In the genomic region with DNA sequence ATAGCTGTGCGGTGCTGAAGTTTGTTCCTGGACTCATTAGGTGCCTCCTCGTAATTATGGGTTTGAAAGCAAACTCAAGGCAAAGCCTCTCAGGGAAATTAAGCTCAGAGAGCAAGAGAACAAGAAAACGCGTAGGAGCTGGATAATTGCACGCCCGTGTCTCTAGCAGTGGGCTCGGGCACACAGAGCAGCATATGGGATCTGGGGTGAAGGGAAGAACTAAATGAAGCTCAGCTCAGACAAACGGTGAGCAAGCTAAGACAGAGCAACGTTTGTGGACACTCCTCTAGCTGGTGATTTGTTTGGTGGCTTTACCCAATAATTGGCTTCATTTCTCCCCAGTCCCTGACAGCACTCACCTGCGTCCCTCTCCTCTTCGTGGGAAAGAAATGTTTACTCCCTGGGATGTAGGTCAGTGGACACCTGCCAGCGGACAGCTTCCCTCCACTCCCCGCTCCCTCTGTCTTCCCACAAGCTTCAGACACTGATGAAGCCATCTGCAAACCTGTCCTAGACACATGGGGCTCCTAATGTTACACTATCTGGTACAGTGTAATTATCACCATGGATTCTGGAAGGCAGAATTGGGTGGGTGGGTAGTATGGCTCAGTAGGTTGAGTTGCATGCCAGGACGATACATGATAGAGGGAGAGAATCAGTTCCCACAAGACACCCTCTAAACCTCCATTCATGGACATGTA, we compare ENCODE assay signal across 23 mouse cellular contexts. TPM values are rescaled to one million over a fixed set of nuclear protein-coding genes. Genes with fewer than 3 reads are reported as not detected.
DNase-seq lines count a peak whose midpoint lies in the region; ATAC-seq lines count a peak whose summit lies in the region.
"Had no signal": no experiment of that assay in that cellular context is flagged by ENCODE, and none has a peak within 500 bp of the region (broad histone marks: within the 10 kb centered on the region; RNA-seq: fewer than 3 reads in every experiment).

No protein-coding gene starts in this region.

- no peak overlapping the region for H3K4me3 ChIP-seq in limb, embryonic 10.5 days
- H3K4me3 ChIP-seq: embryonic facial prominence, embryonic 15.5 days; hindbrain, embryonic 12.5 days; limb, embryonic 13.5 days; liver, embryonic 13.5 days; lung, embryonic 15.5 days; midbrain, embryonic 10.5 days; stomach, embryonic 15.5 days had no signal

- ATAC-seq in frontal cortex, adult (ENCODE audit: low TSS enrichment): peak; percentile 81

- H3K36me3 ChIP-seq in limb, embryonic 10.5 days: no peaks in the 10 kb centered on the region
- H3K36me3 ChIP-seq: embryonic facial prominence, embryonic 15.5 days; hindbrain, embryonic 12.5 days; limb, embryonic 13.5 days; liver, embryonic 13.5 days; lung, embryonic 15.5 days; midbrain, embryonic 10.5 days; stomach, embryonic 15.5 days had no signal

- WGBS in limb, embryonic 10.5 days: 70% methylated on average over 14 of the region's 14 CpGs

- intact Hi-C loops in heart, postnatal 36 days (cut with DNase I): no loop called here

- H3K4me1 ChIP-seq in limb, embryonic 10.5 days: peaks cover 41% of the 10 kb centered on the region
- H3K4me1 ChIP-seq: embryonic facial prominence, embryonic 15.5 days; hindbrain, embryonic 12.5 days; liver, embryonic 13.5 days; midbrain, embryonic 10.5 days; stomach, embryonic 15.5 days had no signal

- no peaks in the 10 kb centered on the region for H3K9me3 ChIP-seq in limb, embryonic 10.5 days (replicated peaks)
- H3K9me3 ChIP-seq: embryonic facial prominence, embryonic 15.5 days; hindbrain, embryonic 12.5 days; limb, embryonic 13.5 days; liver, embryonic 13.5 days; lung, embryonic 15.5 days; midbrain, embryonic 10.5 days; stomach, embryonic 15.5 days had no signal

- no peaks in the 10 kb centered on the region for H3K27me3 ChIP-seq in limb, embryonic 10.5 days (ENCODE audit: low read depth, poor library complexity, severe bottlenecking)
- H3K27me3 ChIP-seq: embryonic facial prominence, embryonic 15.5 days; hindbrain, embryonic 12.5 days; limb, embryonic 13.5 days; liver, embryonic 13.5 days; lung, embryonic 15.5 days; stomach, embryonic 15.5 days had no signal

- no peak overlapping the region for H3K27ac ChIP-seq in limb, embryonic 10.5 days
- H3K27ac ChIP-seq: embryonic facial prominence, embryonic 15.5 days; hindbrain, embryonic 12.5 days; kidney, postnatal 0 days; limb, embryonic 13.5 days; liver, embryonic 13.5 days; lung, embryonic 15.5 days; midbrain, embryonic 10.5 days; stomach, embryonic 15.5 days had no signal

- DNase-seq in frontal cortex, postnatal 10 days (ENCODE audit: low spot score in 2 of 2): no peak
- peak; percentile 38 to 50 for DNase-seq in right cerebral cortex, postnatal 10 days (ENCODE audit: low spot score in 2 of 2)
- DNase-seq in right cerebral cortex, adult 2 months (ENCODE audit: low spot score in 2 of 2): no peak
- peak; percentile 24 to 39 for DNase-seq in layer of hippocampus, postnatal 10 days (ENCODE audit: low spot score in 2 of 2)
- DNase-seq in limb, embryonic 10.5 days (ENCODE audit: low spot score): no peak
- DNase-seq in heart, postnatal 36 days: no peak
- DNase-seq: B cell, adult 2 months; gastrocnemius, postnatal 36 days; kidney, adult 18-20 months; liver, embryonic 13.5 days; lung, postnatal 4 days; thymus, adult 18-20 months; thymus, postnatal 4 days had no signal

RNA-seq across cellular contexts. Expression of a gene that starts 39.9 kb away (rescaled TPM):
- 10 to 100 TPM; 65.6 to 67.1 TPM for total RNA-seq in layer of hippocampus, postnatal 10 days (2021)
- not detected in 2 replicates for polyA plus RNA-seq in limb, embryonic 10.5 days (2016; fragmentation: Nextera tagmentation; extraction: Ambion mirVana)
- not detected for total RNA-seq in heart, postnatal 36 days (2021)
- total RNA-seq: gastrocnemius, postnatal 36 days; neutrophil, adult 5-6 weeks had no signal
- polyA plus RNA-seq: embryonic facial prominence, embryonic 15.5 days; heart, embryonic 16.5 days; kidney, postnatal 0 days; limb, embryonic 13.5 days; liver, embryonic 13.5 days; lung, embryonic 15.5 days; stomach, embryonic 15.5 days had no signal

Comparison
In these comparisons a context has a peak if more than half of its experiments do, and no peak if none do; other contexts are left out.
1. DNase-seq: peak in right cerebral cortex, postnatal 10 days (2 of 2) and layer of hippocampus, postnatal 10 days (2 of 2); none in frontal cortex, postnatal 10 days (0 of 2), right cerebral cortex, adult 2 months (0 of 2), limb, embryonic 10.5 days (single experiment) and heart, postnatal 36 days (0 of 2).
2. RNA of a gene that starts 39.9 kb away (total RNA-seq): 65.6 to 67.1 TPM in layer of hippocampus, postnatal 10 days; not detected in heart, postnatal 36 days; every median in the first group is over 10 times any median in the second.